Comparison of ENCODE assay signal across 23 mouse cellular contexts in genomic region chr8:42388816-42389215, GRCm38 (mm10).
"Had no signal": no experiment of that assay in that cellular context is flagged by ENCODE, and none has a peak within 500 bp of the region (broad histone marks: within the 10 kb centered on the region; RNA-seq: fewer than 3 reads in every experiment).

No protein-coding gene starts in this region.

- H3K27ac ChIP-seq: gastrocnemius, adult 2 months; heart, embryonic 10.5 days; hindbrain, embryonic 10.5 days; hindbrain, embryonic 12.5 days; hindbrain, embryonic 14.5 days; intestine, embryonic 15.5 days; layer of hippocampus, adult 2 months; limb, embryonic 10.5 days; limb, embryonic 12.5 days; liver, embryonic 13.5 days; liver, embryonic 15.5 days had no signal

- DNase-seq: gastrocnemius, adult 2 months; gastrocnemius, postnatal 10 days; gastrocnemius, postnatal 25 days; heart, adult 18-20 months; heart, postnatal 10 days; heart, postnatal 4 days; kidney, adult 18-20 months; kidney, adult 8-10 months; kidney, postnatal 10 days; kidney, postnatal 25 days; kidney, postnatal 4 days; liver; liver, embryonic 13.5 days had no signal

- H3K4me3 ChIP-seq: gastrocnemius, adult 2 months; heart, embryonic 10.5 days; heart, embryonic 12.5 days; hindbrain, embryonic 10.5 days; hindbrain, embryonic 12.5 days; intestine, embryonic 15.5 days; layer of hippocampus, adult 2 months; limb, embryonic 10.5 days; limb, embryonic 12.5 days; liver, embryonic 13.5 days; liver, embryonic 15.5 days had no signal
